Mouse (Mus musculus) intestine, embryonic 15.5 days (tissue): ENCODE data around the gene 1110012L19Rik. TPM values are rescaled to one million over a fixed set of nuclear protein-coding genes. Genes with fewer than 3 reads are reported as not detected.
A peak's percentile ranks its signal among the peaks of the same experiment; 100 is the strongest.
"Not testable (repeated sequence)": the region's sequence is repeated elsewhere in the genome, so short reads cannot be mapped to it uniquely, and the experiment has no call there.

Experiments used
- ATAC-seq: fragments of 200-750 bp; cut with Nextera tagmentation; 2 replicates; pipeline ENCODE4 v1.8.0; 2017; ENCODE audit warnings: moderate TSS enrichment, moderate library complexity
- H3K27ac ChIP-seq: fragments of 300-500 bp; sonication (generic); 2 replicates; pipeline ENCODE4 v1.5.1; 2015; ENCODE audit warnings: mild to moderate bottlenecking, inconsistent platforms
- H3K27me3 ChIP-seq: fragments of 300-500 bp; sonication (generic); replicated peaks from 2 replicates; pipeline ENCODE4 v1.6.1; 2015; ENCODE audit warnings: inconsistent platforms
- H3K36me3 ChIP-seq: fragments of 300-500 bp; sonication (generic); 2 replicates; pipeline ENCODE4 v1.6.1; 2015; ENCODE audit warnings: inconsistent platforms
- H3K4me1 ChIP-seq: fragments of 300-500 bp; sonication (generic); replicated peaks from 2 replicates; pipeline ENCODE4 v1.6.1; 2015; ENCODE audit warnings: inconsistent platforms
- H3K4me2 ChIP-seq: fragments of 300-500 bp; sonication (generic); replicated peaks from 2 replicates; pipeline ENCODE4 v1.6.1; 2015; ENCODE audit warnings: mild to moderate bottlenecking, inconsistent platforms
- H3K4me3 ChIP-seq: fragments of 300-500 bp; sonication (generic); replicated peaks from 2 replicates; pipeline ENCODE4 v1.5.1; 2015; ENCODE audit warnings: inconsistent platforms
- H3K9ac ChIP-seq: fragments of 300-500 bp; sonication (generic); 2 replicates; pipeline ENCODE4 v1.6.1; 2015; ENCODE audit warnings: inconsistent platforms
- H3K9me3 ChIP-seq: fragments of 300-500 bp; sonication (generic); 2 replicates; pipeline ENCODE4 v1.6.1; 2016; ENCODE audit warnings: inconsistent platforms
- WGBS: fragments of 180-500 bp; shearing (Covaris S2); methylation state at CpG from one replicate; pipeline ENCODE4 v1.1.7; 2015; 5-methylcytosine and 5-hydroxymethylcytosine counted together
- polyA plus RNA-seq: library from polyadenylated mRNA; unstranded; fragments of >200 nt; fragmentation: Nextera tagmentation; extraction: Ambion mirVana; gene quantifications from 2 replicates; pipeline ENCODE4 v1.2.1, GENCODE M21; 2015

1110012L19Rik gene
- polyA plus RNA-seq = 29.9 and 31.6 TPM in 2 replicates

DNA sequence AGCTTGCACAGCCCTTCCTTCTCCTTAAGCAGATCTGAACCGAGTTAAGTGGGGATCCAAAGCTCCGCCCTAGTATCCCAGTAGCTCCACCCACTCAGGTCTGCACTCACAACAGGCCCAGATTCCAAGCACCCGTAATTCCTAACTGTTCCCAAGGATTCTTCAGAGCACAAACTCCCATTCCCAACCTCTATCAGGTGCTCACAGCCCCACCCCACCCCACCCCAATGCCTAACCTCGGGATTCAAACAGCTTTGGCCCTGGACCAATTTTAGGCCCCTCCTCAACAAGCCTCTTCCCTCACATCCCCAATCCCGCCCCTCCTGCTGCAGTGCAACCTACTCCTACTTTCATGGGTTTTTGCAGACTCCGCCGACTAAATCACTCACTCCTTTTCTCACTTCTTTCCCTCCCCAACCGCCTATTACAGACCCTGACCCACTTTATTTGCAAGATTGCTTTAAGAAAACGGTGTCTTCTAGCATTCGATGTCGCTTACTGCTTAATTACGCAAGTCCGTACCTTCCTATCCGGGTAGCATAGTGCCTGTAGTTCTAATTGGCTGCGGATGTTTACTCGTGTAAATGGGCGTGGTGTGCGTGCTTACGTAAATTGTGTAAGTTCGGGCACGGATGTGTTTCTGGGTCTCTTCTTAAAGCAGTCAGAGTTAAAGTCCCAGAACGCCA lies at the start of gene 1110012L19Rik:
1110012L19Rik (plus strand) TSS at position 602 of the 686 bp plus-strand sequence.
- no peaks in the 10 kb centered on the region for H3K27me3 ChIP-seq
- 13% methylated on average over 22 of the region's 22 CpGs for WGBS
- no peaks in the 10 kb centered on the region for H3K4me1 ChIP-seq
- peak within 1 kb of the TSS; percentile 54 for H3K9ac ChIP-seq
- H3K36me3 ChIP-seq = no peaks in the 10 kb centered on the region
- peak; percentile 98 for ATAC-seq
- H3K9me3 ChIP-seq = no peaks in the 10 kb centered on the region
- H3K27ac ChIP-seq = peak within 1 kb of the TSS; percentile 66
- peak within 1 kb of the TSS; percentile 49 for H3K4me3 ChIP-seq
- H3K4me2 ChIP-seq = peak within 1 kb of the TSS; percentile 58

- no peak for ATAC-seq
- no peak overlapping the region for H3K4me3 ChIP-seq
- H3K36me3 ChIP-seq = no peaks in the 10 kb centered on the region
- no peak overlapping the region for H3K27ac ChIP-seq
- H3K4me1 ChIP-seq = no peaks in the 10 kb centered on the region
- WGBS = 88% methylated on average over 7 of the region's 7 CpGs
- no peak overlapping the region for H3K4me2 ChIP-seq
- H3K9ac ChIP-seq = no peak overlapping the region
- H3K27me3 ChIP-seq = no peaks in the 10 kb centered on the region
- H3K9me3 ChIP-seq = no peaks in the 10 kb centered on the region
Observed at GRCm38 (mm10) chrX:70362985-70363384, 22.7 kb upstream of the 1110012L19Rik start.

- WGBS = 85% methylated on average over 5 of the region's 5 CpGs
- Histone ChIP-seq H3K36me3 (no peaks in the 10 kb centered on the region), H3K9me3 (no peaks in the 10 kb centered on the region), H3K9ac (no peak overlapping the region), H3K4me2 (no peak overlapping the region), H3K27ac (no peak overlapping the region), H3K4me3 (no peak overlapping the region), H3K27me3 (no peaks in the 10 kb centered on the region), H3K4me1 (no peaks in the 10 kb centered on the region)
- ATAC-seq = no peak
Observed at GRCm38 (mm10) chrX:70363446-70363845, 22.2 kb upstream of the 1110012L19Rik start.

GRCm38 (mm10) chrX:70364202-70364601 lies 21.5 kb upstream of the 1110012L19Rik start:
- H3K9ac ChIP-seq = no peak overlapping the region
- no peaks in the 10 kb centered on the region for H3K36me3 ChIP-seq
- H3K27me3 ChIP-seq = no peaks in the 10 kb centered on the region
- no peaks in the 10 kb centered on the region for H3K4me1 ChIP-seq
- H3K4me3 ChIP-seq = peak overlapping the region; percentile 43
- H3K9me3 ChIP-seq = no peaks in the 10 kb centered on the region
- H3K27ac ChIP-seq = no peak overlapping the region
- 70% methylated on average over 1 of the region's 1 CpGs for WGBS
- ATAC-seq = no peak
- peak overlapping the region; percentile 55 for H3K4me2 ChIP-seq

DNA sequence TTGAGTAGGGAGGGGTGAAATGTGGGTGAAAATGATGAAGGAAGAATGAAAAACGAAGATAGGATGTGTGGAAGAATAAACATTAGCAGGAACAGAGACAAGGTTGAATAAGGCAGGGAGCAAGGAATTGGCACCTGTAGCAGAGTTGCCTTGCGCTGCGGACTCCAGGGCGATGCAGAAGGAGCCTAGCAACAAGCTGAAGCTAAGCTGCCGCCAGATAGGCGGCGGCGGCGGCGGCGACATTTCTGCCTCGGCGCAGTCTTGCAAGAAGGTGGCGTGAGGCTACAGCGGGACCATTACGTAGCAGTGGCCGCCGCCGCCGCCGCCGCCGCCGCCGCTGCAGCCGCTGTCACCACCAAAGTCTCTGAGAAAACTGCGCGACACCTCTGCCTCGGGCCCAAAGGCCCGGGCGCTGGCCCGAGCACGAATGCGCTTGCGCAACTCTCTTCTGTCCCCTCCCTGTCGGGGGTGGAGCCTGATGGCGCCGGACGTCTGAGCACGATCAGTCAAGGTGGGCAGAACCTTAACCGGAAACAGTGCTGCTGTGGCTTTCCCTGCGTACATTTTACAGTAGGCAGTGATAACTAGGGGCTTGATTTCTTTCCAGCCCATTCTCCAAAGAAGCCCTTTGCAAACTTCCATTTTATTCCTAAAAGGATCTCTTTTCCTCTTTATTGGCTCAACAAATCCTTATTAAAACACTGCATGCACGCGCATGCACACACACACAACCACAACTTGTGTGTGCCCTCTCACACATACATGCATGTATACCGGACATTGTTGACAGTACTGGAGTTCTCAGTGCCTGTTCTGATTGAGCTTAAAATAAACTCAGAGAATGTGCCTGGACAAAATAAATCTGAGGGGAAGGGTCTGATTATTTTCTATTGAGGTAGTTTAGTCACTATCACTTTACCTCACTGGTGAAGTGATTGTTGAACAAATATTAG lies 20.7 kb upstream of the 1110012L19Rik start, which contains the start of gene Ids:
Ids (minus strand) TSS at position 424 of the 953 bp plus-strand sequence.
- 0 out of 2 replicates have a peak within 1 kb of the TSS, but pooled peaks have one; percentile 37 for H3K9ac ChIP-seq
- ATAC-seq = peak; percentile 97

DNA sequence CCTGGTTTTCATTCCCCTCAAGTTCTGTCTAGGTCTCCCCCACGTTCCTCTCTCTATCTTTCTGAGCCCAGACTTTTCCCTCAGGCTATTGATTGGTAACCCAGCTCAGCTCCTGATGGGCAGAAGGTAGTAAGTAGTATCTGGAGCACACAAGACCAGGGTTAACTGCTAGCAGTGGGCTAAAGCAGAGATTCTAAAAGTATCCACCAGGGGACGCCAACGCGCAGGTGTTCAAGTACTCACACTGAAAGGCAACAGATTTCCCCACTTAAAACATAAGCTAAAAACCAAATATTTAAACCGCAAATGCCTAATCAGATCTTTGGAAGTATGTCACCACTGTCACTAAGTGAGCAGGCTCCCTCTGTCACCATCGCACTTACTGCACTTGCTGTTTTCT lies 15.9 kb upstream of the 1110012L19Rik start:
- not testable (repeated sequence) for H3K9me3 ChIP-seq, H3K27ac ChIP-seq, H3K4me1 ChIP-seq, H3K4me2 ChIP-seq, H3K9ac ChIP-seq, H3K4me3 ChIP-seq, ATAC-seq, H3K27me3 ChIP-seq, H3K36me3 ChIP-seq
- 30% methylated on average over 2 of the region's 6 CpGs for WGBS

More for the DNA sequence above, 20.7 kb upstream of the 1110012L19Rik start, which contains the start of gene Ids:
- Histone ChIP-seq H3K36me3 (no peaks in the 10 kb centered on the region), H3K4me2 (peak within 1 kb of the TSS; percentile 55), H3K4me3 (peak within 1 kb of the TSS; percentile 43), H3K4me1 (no peaks in the 10 kb centered on the region), H3K27ac (no peak within 1 kb of the TSS), H3K27me3 (no peaks in the 10 kb centered on the region), H3K9me3 (no peaks in the 10 kb centered on the region)
- 17% methylated on average over 36 of the region's 45 CpGs for WGBS

DNA sequence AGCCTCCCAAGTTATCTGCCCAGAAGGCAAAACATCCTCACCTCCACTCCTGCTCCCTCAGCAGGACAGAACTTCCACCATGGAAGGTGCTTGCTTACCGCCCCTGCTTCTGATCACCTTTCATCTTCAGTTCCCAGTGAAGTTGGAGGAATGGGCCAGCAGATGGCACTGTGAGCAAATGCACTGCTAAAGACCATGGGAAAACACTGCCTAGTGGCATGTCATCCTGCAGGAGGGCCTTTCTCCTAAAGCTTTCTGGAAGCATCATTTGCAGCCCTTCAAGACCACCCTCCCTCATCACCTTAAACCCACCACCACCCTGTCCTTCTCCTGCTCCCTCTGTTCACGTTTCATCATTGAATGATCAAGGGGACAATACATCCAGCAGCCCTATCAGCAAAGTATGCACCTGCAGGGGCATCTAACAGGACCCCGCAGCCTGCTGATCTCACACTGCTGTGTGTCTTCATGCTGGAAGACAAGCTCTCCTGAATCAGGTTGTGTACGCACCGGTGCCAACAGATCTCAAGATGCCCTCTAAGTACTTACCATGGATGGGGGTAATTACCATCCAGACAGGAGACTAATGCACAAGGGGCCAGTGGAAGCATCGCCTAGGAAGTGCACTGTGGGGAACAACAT lies 11.1 kb upstream of the 1110012L19Rik start:
- WGBS = 65% methylated on average over 5 of the region's 6 CpGs
- not testable (repeated sequence) for ATAC-seq

GRCm38 (mm10) chrX:70384917-70385275 lies 781 bp upstream of the 1110012L19Rik start:
- Histone ChIP-seq H3K9me3 (no peaks in the 10 kb centered on the region), H3K4me3 (peak overlapping the region; percentile 49), H3K27ac (peak overlapping the region; percentile 66; the same call in 1 of the 2 replicates), H3K4me2 (peak overlapping the region; percentile 52), H3K27me3 (no peaks in the 10 kb centered on the region), H3K9ac (no peak overlapping the region), H3K36me3 (no peaks in the 10 kb centered on the region), H3K4me1 (no peaks in the 10 kb centered on the region)
- ATAC-seq = no peak
- 54% methylated on average over 3 of the region's 3 CpGs for WGBS

More for the DNA sequence above, 11.1 kb upstream of the 1110012L19Rik start:
- H3K27ac ChIP-seq, H3K4me3 ChIP-seq, H3K4me1 ChIP-seq, H3K4me2 ChIP-seq, H3K36me3 ChIP-seq, H3K9me3 ChIP-seq, H3K9ac ChIP-seq, H3K27me3 ChIP-seq: not testable (repeated sequence)

GRCm38 (mm10) chrX:70385962-70386351 lies 280 bp downstream of the 1110012L19Rik start:
- 29% methylated on average over 11 of the region's 11 CpGs for WGBS
- peak overlapping the region; percentile 66 for H3K27ac ChIP-seq
- H3K9me3 ChIP-seq = no peaks in the 10 kb centered on the region
- no peaks in the 10 kb centered on the region for H3K4me1 ChIP-seq
- H3K4me3 ChIP-seq = peak overlapping the region; percentile 49
- ATAC-seq = peak; percentile 62
- no peaks in the 10 kb centered on the region for H3K36me3 ChIP-seq
- peak overlapping the region; percentile 54 for H3K9ac ChIP-seq
- H3K27me3 ChIP-seq = no peaks in the 10 kb centered on the region
- peak overlapping the region; percentile 58 for H3K4me2 ChIP-seq

DNA sequence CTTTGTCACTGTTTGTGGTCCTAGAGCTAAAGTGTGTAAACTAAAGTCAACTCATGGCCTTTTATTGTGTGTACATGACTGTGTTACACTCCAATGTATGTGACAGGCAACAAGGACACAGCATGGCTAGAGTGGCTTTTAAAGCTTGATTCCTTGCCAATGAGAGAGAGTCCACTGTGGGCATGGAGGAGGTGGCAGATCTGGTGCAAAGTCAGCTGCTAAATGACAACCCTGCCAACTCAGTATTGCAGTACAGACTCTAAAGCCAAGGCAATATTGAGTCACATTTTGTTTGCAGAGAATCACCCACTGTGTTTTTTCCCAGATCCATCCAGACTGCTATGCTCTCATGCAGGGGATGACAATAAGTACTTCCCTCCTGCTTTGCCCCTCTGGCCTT lies 7.0 kb downstream of the 1110012L19Rik start:
- H3K36me3 ChIP-seq, H3K4me3 ChIP-seq, H3K4me2 ChIP-seq, H3K27me3 ChIP-seq, H3K27ac ChIP-seq, ATAC-seq, H3K9me3 ChIP-seq, H3K4me1 ChIP-seq, H3K9ac ChIP-seq: not testable (repeated sequence)

DNA sequence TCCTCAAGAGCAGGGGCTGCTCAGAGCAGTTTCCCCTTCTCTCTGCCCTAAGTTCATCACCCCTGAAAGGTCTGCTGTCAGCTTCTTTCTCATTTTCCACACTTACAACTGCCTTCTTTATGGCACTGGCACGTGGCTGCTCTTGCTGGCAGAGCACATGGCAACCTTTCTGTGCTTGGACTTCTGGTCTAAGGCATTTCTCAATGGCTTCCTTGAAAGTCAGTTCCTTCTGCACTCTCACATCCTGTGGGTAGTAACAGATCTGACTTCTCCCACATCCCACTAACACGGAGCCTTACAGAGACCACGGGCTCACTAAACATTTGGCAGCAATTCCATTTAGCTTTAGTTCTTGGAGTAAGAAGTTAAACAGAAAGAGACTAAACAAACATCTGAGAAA lies 39.8 kb downstream of the 1110012L19Rik start:
- H3K4me2 ChIP-seq, H3K27me3 ChIP-seq, H3K36me3 ChIP-seq, H3K4me3 ChIP-seq, H3K9me3 ChIP-seq, H3K4me1 ChIP-seq, H3K9ac ChIP-seq, H3K27ac ChIP-seq, ATAC-seq: not testable (repeated sequence)
- 74% methylated on average over 3 of the region's 3 CpGs for whole genome bisulfite sequencing
